Mouse (Mus musculus) midbrain, embryonic 13.5 days (tissue): ENCODE results near the gene Man1c1. TPM values are rescaled to one million over a fixed set of nuclear protein-coding genes. Genes with fewer than 3 reads are reported as not detected.

Experiments
- ATAC-seq: fragments of 200-750 bp; cut with Nextera tagmentation; 2 replicates; pipeline ENCODE4 v1.8.0; 2017; ENCODE audit warnings: mild to moderate bottlenecking, moderate TSS enrichment, moderate library complexity
- H3K27ac ChIP-seq: fragments of 300-500 bp; sonication (generic); 2 replicates; pipeline ENCODE4 v1.5.1; 2015; ENCODE audit warnings: inconsistent platforms, mild to moderate bottlenecking, moderate library complexity
- H3K27me3 ChIP-seq: fragments of 300-500 bp; sonication (generic); 2 replicates; pipeline ENCODE4 v1.6.1; 2015; ENCODE audit warnings: mild to moderate bottlenecking, inconsistent platforms
- H3K36me3 ChIP-seq: fragments of 300-500 bp; sonication (generic); 2 replicates; pipeline ENCODE4 v1.6.1; 2015; ENCODE audit warnings: mild to moderate bottlenecking, inconsistent platforms
- H3K4me1 ChIP-seq: fragments of 300-500 bp; sonication (generic); replicated peaks from 2 replicates; pipeline ENCODE4 v1.6.1; 2015; ENCODE audit warnings: inconsistent platforms
- H3K4me2 ChIP-seq: fragments of 300-500 bp; sonication (generic); replicated peaks from 2 replicates; pipeline ENCODE4 v1.6.1; 2015; ENCODE audit warnings: moderate library complexity, mild to moderate bottlenecking, inconsistent platforms
- H3K4me3 ChIP-seq: fragments of 300-500 bp; sonication (generic); replicated peaks from 2 replicates; pipeline ENCODE4 v1.5.1; 2015; ENCODE audit warnings: mild to moderate bottlenecking, inconsistent platforms
- H3K9ac ChIP-seq: fragments of 300-500 bp; sonication (generic); replicated peaks from 2 replicates; pipeline ENCODE4 v1.6.1; 2015; ENCODE audit warnings: mild to moderate bottlenecking, inconsistent platforms
- H3K9me3 ChIP-seq: fragments of 300-500 bp; sonication (generic); 2 replicates; pipeline ENCODE4 v1.6.1; 2016; ENCODE audit warnings: mild to moderate bottlenecking, inconsistent platforms
- WGBS: fragments of 180-500 bp; shearing (Covaris S2); methylation state at CpG from one replicate; pipeline ENCODE4 v1.1.7; 2015; 5-methylcytosine and 5-hydroxymethylcytosine counted together
- polyA plus RNA-seq: library from polyadenylated mRNA; unstranded; fragments of >200 nt; fragmentation: Nextera tagmentation; extraction: Ambion mirVana; gene quantifications from 2 replicates; pipeline ENCODE4 v1.2.1, GENCODE M21; 2015

Man1c1 gene
- polyA plus RNA-seq = 1.9 and 2.4 TPM in 2 replicates

DNA sequence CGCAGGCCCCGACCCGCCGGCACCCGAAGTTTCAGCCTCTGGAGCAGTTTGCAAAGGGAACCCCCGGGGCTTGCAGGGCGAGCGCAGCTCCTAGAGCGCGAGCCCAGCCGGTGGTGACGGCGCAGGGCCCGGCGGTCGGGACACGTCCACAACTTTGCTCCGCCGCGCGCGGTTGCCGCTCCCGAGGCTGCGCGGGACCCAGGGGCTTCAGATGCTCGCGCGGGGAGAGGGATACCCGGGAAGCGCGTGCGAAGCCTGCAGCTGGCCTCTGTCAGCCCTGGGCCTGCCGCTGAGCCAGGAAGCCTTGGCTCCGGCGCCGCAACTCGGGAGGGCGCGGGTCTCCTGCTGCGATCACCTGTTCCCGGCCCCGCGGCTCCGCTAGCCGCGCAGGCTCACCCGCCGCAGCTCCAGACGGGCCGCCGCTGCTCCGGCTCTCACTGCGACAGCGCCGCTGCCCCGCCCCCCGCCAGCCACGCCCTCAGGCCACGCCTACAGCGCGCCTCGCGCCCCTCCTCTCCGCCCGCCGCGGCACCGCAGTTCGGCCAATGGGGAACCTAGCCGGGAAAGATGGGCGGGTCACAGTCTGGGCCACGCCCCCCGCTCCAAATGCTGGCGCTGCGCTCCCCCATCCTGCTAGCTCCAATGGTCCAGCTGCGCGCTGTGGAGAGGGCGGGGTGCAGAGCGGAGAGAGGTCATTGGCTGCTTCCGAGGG is at the start of gene Man1c1:
TSS of gene Man1c1 (minus strand) at position 456 of the 712 bp plus-strand sequence.
- WGBS = under 1% methylated on average over 79 of the region's 81 CpGs
- Histone ChIP-seq H3K9me3 (no peaks in the 10 kb centered on the region), H3K27me3 (peaks cover 25% of the 10 kb centered on the region), H3K36me3 (no peaks in the 10 kb centered on the region), H3K27ac (peak within 1 kb of the TSS; percentile 85), H3K4me2 (peak within 1 kb of the TSS; percentile 98), H3K4me3 (peak within 1 kb of the TSS; percentile 67), H3K4me1 (peaks cover 43% of the 10 kb centered on the region), H3K9ac (peak within 1 kb of the TSS; percentile 75)
- ATAC-seq = peak; percentile 95

DNA sequence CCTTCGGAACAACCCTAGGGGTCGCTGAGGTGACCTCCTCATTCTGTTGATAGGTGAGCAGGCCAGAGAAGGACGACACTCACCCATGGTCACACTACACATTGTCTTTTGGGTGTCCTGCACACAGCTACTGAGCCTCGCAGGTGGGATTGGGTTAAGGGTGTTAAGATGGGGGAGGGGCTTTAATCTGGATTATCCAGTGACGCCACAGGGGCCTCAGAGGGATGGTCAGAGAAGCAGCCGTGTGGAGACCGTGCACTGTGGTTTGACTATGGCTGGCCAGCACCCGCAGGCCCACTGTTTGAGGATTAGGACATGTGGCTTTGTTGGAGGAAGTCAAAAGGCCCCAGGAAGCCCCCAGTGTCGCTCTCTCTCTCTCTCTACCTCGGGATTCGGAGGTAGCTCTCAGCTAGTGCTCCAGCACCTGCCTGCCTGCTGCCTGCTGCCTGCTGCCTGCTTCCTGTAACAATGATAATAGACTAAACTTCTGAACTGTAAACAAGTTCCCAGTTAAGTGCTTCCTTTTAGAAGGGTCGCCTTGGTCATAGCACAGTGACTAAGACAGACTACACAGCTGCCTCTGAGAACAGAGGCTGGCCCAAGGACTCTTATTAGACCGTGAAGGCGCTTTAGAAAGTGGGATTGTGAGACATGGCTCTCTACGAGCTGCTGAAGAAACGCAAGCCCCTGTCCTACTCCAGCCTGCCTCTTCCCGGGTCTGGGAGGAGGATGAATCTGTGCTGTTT is 49.6 kb upstream of the Man1c1 start:
- WGBS = 17% methylated on average over 17 of the region's 17 CpGs
- H3K27me3 ChIP-seq = no peaks in the 10 kb centered on the region
- no peak overlapping the region for H3K4me3 ChIP-seq
- no peak overlapping the region for H3K9ac ChIP-seq
- no peaks in the 10 kb centered on the region for H3K36me3 ChIP-seq
- H3K27ac ChIP-seq = peak overlapping the region; percentile 25; the same call in 1 of the 2 replicates
- ATAC-seq = no peak
- no peak overlapping the region for H3K4me2 ChIP-seq
- H3K4me1 ChIP-seq = peaks cover 22% of the 10 kb centered on the region
- no peaks in the 10 kb centered on the region for H3K9me3 ChIP-seq

DNA sequence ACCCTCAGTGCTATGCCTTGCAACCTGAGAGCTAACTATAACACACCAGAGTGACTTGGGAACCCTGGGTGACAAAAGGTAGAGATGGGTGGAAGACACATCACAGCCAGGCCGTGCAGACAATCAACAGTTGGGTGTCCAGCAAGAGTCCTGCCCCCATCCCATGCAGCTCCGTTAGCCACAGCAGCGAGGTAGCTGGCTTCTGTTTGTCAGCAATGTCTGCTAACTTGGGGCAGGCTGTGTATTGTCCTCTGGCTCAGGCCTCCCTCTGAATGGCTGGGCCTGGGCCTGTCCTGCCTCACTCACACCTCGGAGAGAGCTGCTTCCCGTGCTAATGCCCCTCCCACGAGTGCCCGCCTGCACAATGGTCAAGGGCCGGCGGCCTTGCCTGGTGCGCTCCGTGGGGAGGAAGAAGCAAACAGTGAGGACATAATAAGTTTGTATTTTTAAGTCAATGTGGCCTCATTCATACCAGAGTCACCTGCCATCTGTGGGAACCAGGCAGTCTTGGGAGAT is 48.9 kb upstream of the Man1c1 start:
- no peak overlapping the region for H3K4me3 ChIP-seq
- H3K9me3 ChIP-seq = no peaks in the 10 kb centered on the region
- no peak overlapping the region for H3K27ac ChIP-seq
- WGBS = 38% methylated on average over 11 of the region's 11 CpGs
- no peak for ATAC-seq
- H3K4me2 ChIP-seq = no peak overlapping the region
- H3K36me3 ChIP-seq = no peaks in the 10 kb centered on the region
- no peak overlapping the region for H3K9ac ChIP-seq
- peaks cover 22% of the 10 kb centered on the region for H3K4me1 ChIP-seq
- no peaks in the 10 kb centered on the region for H3K27me3 ChIP-seq

DNA sequence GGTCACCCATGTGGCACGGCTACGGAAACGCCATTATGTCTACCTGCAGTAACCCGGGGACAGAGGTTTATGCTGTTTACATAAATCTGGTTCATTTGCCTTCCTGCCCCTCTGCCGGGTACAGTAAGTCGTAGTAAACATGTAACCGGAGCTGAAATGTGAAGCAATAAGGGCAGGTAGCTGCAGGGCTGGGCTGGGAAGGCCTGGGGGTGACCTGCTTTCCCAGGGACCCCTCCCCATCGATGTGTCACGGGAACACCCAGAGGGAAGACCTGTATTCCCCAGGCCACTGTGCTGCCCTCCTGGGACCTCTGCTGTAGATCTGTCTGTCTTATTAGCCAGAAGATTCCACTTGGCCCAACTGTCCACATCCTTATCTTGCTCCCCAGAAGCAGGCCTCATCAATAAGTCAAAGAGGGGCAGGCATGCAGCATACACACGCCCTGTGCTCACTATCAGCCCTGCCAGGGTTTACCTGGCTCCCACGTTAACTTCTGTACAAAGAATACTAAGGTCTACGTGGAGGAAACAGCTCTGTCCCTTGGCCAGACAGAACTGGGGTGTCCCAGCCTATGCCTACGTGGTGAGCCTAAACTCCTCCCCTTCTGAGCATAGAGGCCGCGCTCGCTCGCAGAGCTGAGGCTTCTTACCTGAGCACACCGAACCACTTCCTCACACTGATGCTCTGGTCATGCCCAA is 47.7 kb upstream of the Man1c1 start:
- Histone ChIP-seq H3K27me3 (no peaks in the 10 kb centered on the region), H3K9ac (no peak overlapping the region), H3K4me2 (no peak overlapping the region), H3K36me3 (no peaks in the 10 kb centered on the region), H3K4me3 (no peak overlapping the region), H3K9me3 (no peaks in the 10 kb centered on the region), H3K27ac (no peak overlapping the region), H3K4me1 (peaks cover 22% of the 10 kb centered on the region)
- 90% methylated on average over 18 of the region's 18 CpGs for WGBS
- ATAC-seq = no peak

DNA sequence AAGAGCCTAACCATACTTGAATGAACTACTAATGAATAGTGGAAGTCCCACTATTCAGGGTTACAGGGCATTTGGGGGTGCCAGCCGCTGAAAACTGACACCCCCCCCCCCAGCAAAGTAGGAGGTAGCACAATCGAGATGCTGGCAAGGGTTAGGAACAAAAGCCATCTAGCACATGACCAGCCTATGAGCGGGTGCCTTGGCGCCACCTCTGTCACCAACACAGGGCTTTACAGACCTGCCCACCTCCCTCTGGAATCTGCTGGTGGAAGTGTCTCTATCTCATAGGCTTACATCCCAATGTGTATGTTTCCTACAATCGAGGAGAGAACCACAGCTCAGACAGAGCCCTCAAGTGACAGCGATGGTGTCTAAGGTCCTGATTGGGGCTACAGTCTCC is 46.7 kb upstream of the Man1c1 start:
- Histone ChIP-seq H3K27ac (no peak overlapping the region), H3K36me3 (no peaks in the 10 kb centered on the region), H3K9me3 (no peaks in the 10 kb centered on the region), H3K4me1 (peaks cover 22% of the 10 kb centered on the region), H3K9ac (no peak overlapping the region), H3K4me2 (no peak overlapping the region), H3K27me3 (no peaks in the 10 kb centered on the region), H3K4me3 (no peak overlapping the region)
- ATAC-seq = no peak
- 86% methylated on average over 6 of the region's 6 CpGs for WGBS

DNA sequence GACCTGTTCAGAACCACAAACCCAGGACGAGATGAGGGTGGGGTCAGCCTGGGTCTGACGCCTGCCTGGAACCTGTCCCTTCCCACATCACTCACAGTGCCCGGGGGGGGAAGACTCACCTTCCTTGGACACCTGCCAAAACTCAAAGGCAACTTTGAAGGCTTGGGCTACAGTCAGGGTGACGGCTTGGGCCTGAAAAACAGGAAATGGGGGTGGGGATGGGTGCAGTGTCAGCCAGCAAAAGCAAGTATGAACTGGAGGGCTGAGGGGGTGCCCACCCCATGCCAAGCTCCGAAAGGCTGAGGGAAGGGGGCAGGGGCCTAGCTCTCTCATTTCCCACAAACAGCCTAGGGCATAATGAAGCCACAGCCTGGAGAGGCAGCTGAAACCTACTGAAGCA is 46.2 kb upstream of the Man1c1 start:
- H3K4me2 ChIP-seq = no peak overlapping the region
- no peak overlapping the region for H3K9ac ChIP-seq
- 93% methylated on average over 5 of the region's 5 CpGs for WGBS
- no peak overlapping the region for H3K4me3 ChIP-seq
- ATAC-seq = no peak
- H3K27ac ChIP-seq = no peak overlapping the region
- no peaks in the 10 kb centered on the region for H3K9me3 ChIP-seq
- H3K27me3 ChIP-seq = no peaks in the 10 kb centered on the region
- no peaks in the 10 kb centered on the region for H3K36me3 ChIP-seq
- peaks cover 22% of the 10 kb centered on the region for H3K4me1 ChIP-seq

DNA sequence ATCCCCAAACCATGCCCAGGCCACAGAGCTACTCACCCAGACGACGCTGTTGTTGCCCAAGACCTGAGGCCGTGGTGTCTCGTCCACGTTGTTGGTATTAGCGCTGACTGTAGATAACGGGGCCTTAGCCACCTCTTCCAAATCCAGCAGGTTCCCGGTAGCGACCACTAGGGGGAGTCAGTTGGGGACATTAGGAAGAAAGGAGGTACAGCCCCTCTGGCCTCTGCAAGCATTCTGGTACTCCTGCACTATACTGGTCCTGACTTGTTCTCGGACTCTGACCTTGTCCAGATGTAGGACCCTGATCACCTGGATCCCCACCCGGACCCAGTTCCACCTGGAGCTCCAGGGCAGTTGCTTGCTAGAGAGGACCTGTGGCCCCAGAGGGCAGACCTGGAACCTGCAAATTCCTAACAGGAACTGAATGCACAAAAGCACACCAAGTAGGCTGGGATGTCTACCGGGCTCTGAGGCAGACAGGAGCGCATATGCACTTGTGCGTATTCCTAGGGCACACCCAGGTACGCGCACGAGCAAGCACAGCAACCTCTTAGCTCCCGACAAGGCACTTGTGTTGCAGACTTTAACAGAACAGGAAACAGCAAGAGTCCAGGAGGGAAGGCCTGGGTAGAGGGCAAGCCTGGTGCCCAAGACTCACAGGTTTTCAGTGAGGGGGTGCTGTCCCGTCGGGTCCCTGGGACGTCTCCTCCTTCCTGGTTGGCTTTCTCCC is 45.4 kb upstream of the Man1c1 start:
- Histone ChIP-seq H3K4me3 (no peak overlapping the region), H3K9ac (no peak overlapping the region), H3K27me3 (no peaks in the 10 kb centered on the region), H3K36me3 (no peaks in the 10 kb centered on the region), H3K4me2 (no peak overlapping the region), H3K4me1 (peaks cover 16% of the 10 kb centered on the region), H3K9me3 (no peaks in the 10 kb centered on the region), H3K27ac (no peak overlapping the region)
- WGBS = 69% methylated on average over 21 of the region's 21 CpGs
- no peak for ATAC-seq

DNA sequence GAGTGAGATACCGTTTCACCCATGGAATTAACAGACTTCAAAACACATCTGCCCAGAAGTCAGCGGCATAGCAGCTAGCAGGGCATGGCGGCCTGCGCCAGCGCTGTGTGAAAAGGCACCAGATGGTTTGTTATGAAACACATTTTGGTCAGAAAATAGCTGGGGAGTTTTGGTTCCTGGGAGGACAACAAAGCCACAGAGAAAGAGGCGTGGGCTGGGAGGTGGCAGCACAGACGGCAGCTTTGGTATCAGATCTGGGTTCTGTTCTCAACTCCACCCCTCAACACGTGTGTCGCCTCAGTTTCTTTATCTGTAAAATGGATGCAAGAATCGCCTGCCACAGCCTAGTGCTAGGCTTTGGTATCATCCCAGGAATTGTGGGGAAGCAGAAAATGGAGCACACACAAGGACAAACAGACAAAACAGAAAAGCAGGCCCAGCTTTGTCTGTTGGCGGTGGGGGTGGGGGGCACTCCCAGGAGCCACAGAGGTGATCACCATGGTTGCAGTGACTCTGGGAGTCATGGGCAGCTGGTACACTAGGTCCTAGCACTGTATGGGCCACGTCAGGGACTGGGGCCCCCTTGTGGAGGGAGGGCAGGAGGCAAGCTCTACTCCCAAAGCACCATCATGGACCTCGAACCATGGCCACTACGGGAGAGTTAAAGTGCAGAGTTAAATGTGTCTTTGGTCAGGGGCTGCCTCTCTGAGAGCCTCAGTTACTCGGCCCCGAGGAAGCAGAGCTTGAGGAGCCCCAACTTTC is 42.0 kb upstream of the Man1c1 start:
- Histone ChIP-seq H3K27ac (no peak overlapping the region), H3K36me3 (no peaks in the 10 kb centered on the region), H3K27me3 (no peaks in the 10 kb centered on the region), H3K9ac (no peak overlapping the region), H3K4me2 (no peak overlapping the region), H3K4me3 (no peak overlapping the region), H3K9me3 (no peaks in the 10 kb centered on the region), H3K4me1 (peaks cover 9% of the 10 kb centered on the region)
- ATAC-seq = no peak
- WGBS = 86% methylated on average over 16 of the region's 16 CpGs

DNA sequence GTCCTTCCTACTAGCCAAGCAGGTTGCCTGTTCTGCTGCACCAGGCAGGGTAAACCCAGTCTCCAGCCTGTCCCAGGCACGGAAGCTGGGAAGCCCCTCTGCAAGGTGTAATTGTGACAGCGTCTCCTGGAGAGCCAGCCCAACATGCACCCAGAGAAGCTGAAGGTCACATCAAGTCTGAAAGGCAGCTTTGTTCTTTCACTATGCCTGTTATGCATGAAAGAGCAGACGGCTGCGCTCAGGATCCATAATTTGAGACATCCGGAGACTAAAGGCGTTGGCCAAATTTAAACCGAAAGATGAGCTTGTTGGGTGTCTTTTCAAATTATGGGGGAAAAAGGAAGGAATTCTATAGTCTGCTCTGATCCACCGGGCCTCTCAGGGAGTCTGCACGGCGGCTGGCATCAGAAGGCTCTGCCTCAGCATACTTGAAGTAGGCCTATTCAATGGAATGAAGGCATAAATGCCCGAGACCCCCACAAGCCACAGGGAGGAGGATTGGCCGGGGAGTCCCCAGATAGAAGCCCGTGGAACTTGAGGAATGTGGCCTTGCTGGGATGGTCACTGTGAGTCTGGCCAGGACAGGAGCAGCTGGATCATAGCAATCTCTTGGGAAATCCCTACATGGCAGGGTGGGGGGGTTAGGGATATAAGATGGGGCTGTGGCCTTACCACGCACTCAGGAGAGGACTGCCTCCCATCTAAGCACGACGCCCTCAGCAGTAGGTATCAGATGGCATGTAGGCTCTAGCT is 40.0 kb upstream of the Man1c1 start:
- Histone ChIP-seq H3K27ac (no peak overlapping the region), H3K4me1 (peaks cover 9% of the 10 kb centered on the region), H3K9me3 (no peaks in the 10 kb centered on the region), H3K4me3 (no peak overlapping the region), H3K36me3 (no peaks in the 10 kb centered on the region), H3K27me3 (no peaks in the 10 kb centered on the region), H3K4me2 (no peak overlapping the region), H3K9ac (no peak overlapping the region; the same call in 1 of the 2 replicates)
- 43% methylated on average over 16 of the region's 16 CpGs for WGBS
- ATAC-seq = no peak

DNA sequence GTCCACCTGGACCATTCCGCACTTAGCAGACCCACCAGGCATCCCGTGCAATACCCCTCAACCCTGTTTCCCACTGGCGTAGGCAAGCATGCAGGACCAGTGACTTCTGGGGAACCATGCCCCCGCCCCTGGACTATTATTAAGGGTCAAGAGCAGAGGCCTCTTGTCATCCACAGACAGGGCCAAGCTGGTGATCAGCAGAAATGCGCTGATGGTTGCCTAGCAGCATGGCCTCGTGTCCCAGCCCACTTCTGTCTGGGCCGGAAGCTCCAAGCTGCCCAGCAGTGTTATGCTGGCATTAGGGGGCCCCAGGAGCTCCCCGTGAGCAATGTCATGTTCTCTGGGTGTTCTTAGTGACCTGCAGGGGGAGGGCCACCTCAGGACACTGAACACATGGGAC is 37.9 kb upstream of the Man1c1 start:
- Histone ChIP-seq H3K36me3 (no peaks in the 10 kb centered on the region), H3K27ac (no peak overlapping the region), H3K4me1 (peaks cover 16% of the 10 kb centered on the region), H3K9ac (no peak overlapping the region), H3K9me3 (no peaks in the 10 kb centered on the region), H3K4me3 (no peak overlapping the region), H3K4me2 (no peak overlapping the region), H3K27me3 (no peaks in the 10 kb centered on the region)
- ATAC-seq = no peak
- 79% methylated on average over 8 of the region's 8 CpGs for WGBS
